Mouse (Mus musculus) limb, embryonic 15.5 days (tissue): ENCODE data around the gene Shank1. TPM values are rescaled to one million over a fixed set of nuclear protein-coding genes. Genes with fewer than 3 reads are reported as not detected.
"Not testable (repeated sequence)": the region's sequence is repeated elsewhere in the genome, so short reads cannot be mapped to it uniquely, and the experiment has no call there.

ENCODE experiments used
- ATAC-seq: fragments of 200-750 bp; cut with Nextera tagmentation; 2 replicates; pipeline ENCODE4 v1.8.0; 2017; ENCODE audit warnings: low read depth, moderate TSS enrichment; ENCODE audit not compliant: insufficient number of reproducible peaks, low FRiP score, low TSS enrichment
- H3K27ac ChIP-seq: fragments of 300-500 bp; sonication (generic); 2 replicates; pipeline ENCODE4 v1.5.1; 2015; ENCODE audit warnings: moderate library complexity, mild to moderate bottlenecking, inconsistent platforms
- H3K27me3 ChIP-seq: fragments of 300-500 bp; sonication (generic); 2 replicates; pipeline ENCODE4 v1.6.1; 2015; ENCODE audit warnings: inconsistent platforms
- H3K36me3 ChIP-seq: fragments of 300-500 bp; sonication (generic); 2 replicates; pipeline ENCODE4 v1.6.1; 2015; ENCODE audit warnings: inconsistent platforms
- H3K4me1 ChIP-seq: fragments of 300-500 bp; sonication (generic); 2 replicates; pipeline ENCODE4 v1.6.1; 2015; ENCODE audit warnings: inconsistent platforms
- H3K4me2 ChIP-seq: fragments of 300-500 bp; sonication (generic); 2 replicates; pipeline ENCODE4 v1.6.1; 2015; ENCODE audit warnings: mild to moderate bottlenecking, inconsistent platforms
- H3K4me3 ChIP-seq: fragments of 300-500 bp; sonication (generic); 2 replicates; pipeline ENCODE4 v1.5.1; 2015; ENCODE audit warnings: mild to moderate bottlenecking, inconsistent platforms
- H3K9ac ChIP-seq: fragments of 300-500 bp; sonication (generic); 2 replicates; pipeline ENCODE4 v1.6.1; 2015; ENCODE audit warnings: inconsistent platforms
- H3K9me3 ChIP-seq: fragments of 300-500 bp; sonication (generic); 2 replicates; pipeline ENCODE4 v1.6.1; 2016; ENCODE audit warnings: inconsistent platforms
- WGBS: fragments of 180-500 bp; shearing (Covaris S2); methylation state at CpG from one replicate; pipeline ENCODE4 v1.1.7; 2015; 5-methylcytosine and 5-hydroxymethylcytosine counted together
- polyA plus RNA-seq: library from polyadenylated mRNA; unstranded; fragments of >200 nt; fragmentation: Nextera tagmentation; extraction: Ambion mirVana; gene quantifications from 2 replicates; pipeline ENCODE4 v1.2.1, GENCODE M21; 2015

Shank1 gene
- polyA plus RNA-seq, 1 experiment from 2014 or later: 3.2 TPM

DNA sequence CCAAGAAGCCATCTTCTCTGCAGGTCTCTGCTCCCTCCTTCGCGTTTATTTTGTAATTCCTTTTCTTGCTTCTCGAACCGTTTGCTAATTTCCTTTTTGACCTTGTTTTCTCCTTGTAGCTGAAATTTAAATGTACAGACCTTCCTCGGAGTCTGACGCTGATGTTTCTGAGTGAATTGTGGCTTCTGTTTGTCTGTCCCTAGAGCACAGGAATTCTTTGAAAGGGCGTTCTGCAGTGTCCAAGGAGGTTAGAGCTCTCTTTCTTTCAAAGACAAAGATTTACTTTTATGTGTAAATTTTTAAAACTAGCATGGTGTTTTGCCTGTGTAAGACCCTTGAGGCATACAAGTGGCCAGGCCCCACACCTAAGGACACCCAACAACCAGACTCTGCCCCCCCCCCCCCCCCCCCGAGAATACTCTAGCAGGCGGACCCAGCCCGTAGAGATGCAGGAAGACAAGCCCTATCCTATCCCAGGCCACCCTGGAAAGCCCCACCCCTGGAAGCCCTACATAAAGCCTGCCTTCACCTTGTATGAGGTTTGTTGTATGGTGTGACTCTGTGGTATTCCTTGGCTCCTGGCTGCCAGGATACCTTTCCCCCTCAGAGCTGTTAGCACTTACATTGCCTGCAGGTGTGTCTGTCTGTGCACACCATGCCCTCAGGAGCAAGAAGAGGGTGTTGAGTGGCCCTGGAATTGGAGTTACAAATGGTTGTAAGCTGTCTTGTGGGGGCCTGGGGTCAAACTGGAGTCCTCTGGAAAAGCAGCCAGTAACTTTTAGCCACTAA, 33.4 kb upstream of the Shank1 start:
- H3K27me3 ChIP-seq: peaks cover 32% of the 10 kb centered on the region
- no peaks in the 10 kb centered on the region for H3K4me1 ChIP-seq
- no peaks in the 10 kb centered on the region for H3K36me3 ChIP-seq
- H3K9me3 ChIP-seq: no peaks in the 10 kb centered on the region
- H3K27ac ChIP-seq: no peak overlapping the region
- whole genome bisulfite sequencing: 71% methylated on average over 10 of the region's 10 CpGs
- no peak overlapping the region for H3K9ac ChIP-seq
- ATAC-seq: no peak
- no peak overlapping the region for H3K4me2 ChIP-seq
- H3K4me3 ChIP-seq: no peak overlapping the region

DNA sequence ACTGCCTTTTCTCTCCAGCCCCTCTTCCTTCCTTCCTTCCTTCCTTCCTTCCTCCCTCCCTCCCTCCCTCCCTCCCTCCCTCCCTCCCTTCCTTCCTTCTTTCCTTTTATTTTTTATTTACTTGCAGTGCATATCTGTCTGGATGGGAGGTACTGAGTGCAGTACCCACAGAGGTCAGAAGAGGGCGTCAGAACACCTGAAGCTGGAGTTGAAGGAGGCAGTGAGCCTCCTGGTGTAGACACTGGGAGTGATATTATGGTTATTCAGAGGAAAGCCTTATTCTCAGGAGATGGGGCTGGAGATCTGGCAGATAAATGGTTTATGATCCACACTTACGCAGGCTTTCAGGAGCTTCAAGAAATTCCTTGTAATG, 32.8 kb upstream of the Shank1 start:
- Histone ChIP-seq H3K27ac (no peak overlapping the region), H3K4me2 (no peak overlapping the region), H3K4me3 (no peak overlapping the region), H3K4me1 (no peaks in the 10 kb centered on the region), H3K36me3 (no peaks in the 10 kb centered on the region), H3K9ac (no peak overlapping the region), H3K27me3 (peaks cover 32% of the 10 kb centered on the region), H3K9me3 (no peaks in the 10 kb centered on the region)
- WGBS: 45% methylated on average over 2 of the region's 2 CpGs
- ATAC-seq: no peak

DNA sequence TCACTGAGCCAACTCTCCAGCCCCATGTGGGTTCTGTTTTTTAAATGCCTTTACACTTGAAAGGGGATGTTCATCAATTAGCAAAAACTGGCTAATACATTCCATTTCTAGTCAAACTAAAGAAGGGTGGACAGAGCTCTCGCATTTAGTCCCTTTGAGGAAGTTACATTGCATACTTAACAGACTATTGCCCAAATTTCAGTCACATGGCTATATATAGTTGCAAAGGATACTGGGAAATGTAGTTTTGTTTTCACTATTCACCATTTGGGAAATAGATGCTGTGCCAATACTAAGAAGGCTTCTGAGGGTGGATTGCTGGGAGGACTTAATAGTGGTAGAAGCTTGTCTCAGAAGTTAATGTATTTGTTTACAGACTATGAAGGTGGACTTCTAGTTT, 29.1 kb upstream of the Shank1 start:
- H3K4me3 ChIP-seq: no peak overlapping the region
- H3K4me1 ChIP-seq: no peaks in the 10 kb centered on the region
- ATAC-seq: no peak
- H3K9me3 ChIP-seq: no peaks in the 10 kb centered on the region
- H3K27me3 ChIP-seq: 0 out of 2 replicates have a peak, but pooled peaks cover 5% of the 10 kb centered on the region
- H3K27ac ChIP-seq: no peak overlapping the region
- H3K9ac ChIP-seq: no peak overlapping the region
- no peaks in the 10 kb centered on the region for H3K36me3 ChIP-seq
- no peak overlapping the region for H3K4me2 ChIP-seq
- 64% methylated on average over 1 of the region's 1 CpGs for WGBS

DNA sequence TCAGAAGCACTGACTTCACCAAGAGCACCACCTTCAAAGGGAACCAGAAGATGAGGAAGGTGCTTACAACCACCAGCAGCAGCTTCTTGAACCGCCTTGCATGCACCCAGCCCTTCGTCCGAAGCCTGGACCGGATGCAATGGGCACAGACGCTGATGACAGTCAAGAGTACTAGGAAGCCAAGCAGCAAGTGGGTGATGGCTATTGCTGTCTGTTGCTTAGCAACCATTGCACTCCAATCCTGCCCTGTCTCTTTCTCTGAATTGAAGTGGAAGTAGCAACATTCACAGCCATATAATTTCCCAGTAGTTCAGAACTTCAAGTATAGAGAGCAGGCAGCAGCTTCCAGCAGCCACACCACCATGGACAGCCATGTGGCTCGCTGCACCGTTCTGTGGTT, 28.5 kb upstream of the Shank1 start:
- Histone ChIP-seq H3K27me3 (0 out of 2 replicates have a peak, but pooled peaks cover 5% of the 10 kb centered on the region), H3K4me2 (no peak overlapping the region), H3K27ac (no peak overlapping the region), H3K9ac (no peak overlapping the region), H3K36me3 (no peaks in the 10 kb centered on the region), H3K4me3 (no peak overlapping the region), H3K9me3 (no peaks in the 10 kb centered on the region), H3K4me1 (no peaks in the 10 kb centered on the region)
- no peak for ATAC-seq
- 80% methylated on average over 7 of the region's 7 CpGs for WGBS

DNA sequence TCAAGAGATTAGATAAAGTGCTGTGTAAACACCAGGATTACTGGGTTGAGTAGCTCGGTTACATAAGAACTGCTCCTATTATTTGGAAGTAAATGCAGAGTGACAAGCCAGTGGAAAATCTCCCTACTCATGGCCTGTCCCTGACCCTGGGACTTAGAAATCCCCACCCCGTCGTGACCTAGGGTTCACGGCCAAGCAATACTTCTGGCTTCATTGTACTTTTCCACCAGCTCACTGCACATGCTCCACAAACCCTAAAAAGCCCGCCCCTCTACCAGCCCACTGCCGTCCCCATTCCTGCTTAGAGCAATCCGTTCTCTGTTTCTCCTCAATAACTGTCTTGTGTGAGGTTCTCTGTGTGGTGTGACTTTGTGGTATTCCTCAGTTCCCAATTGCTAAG, 22.3 kb upstream of the Shank1 start:
- H3K27ac ChIP-seq: no peak overlapping the region
- H3K9ac ChIP-seq: no peak overlapping the region
- no peaks in the 10 kb centered on the region for H3K9me3 ChIP-seq
- no peaks in the 10 kb centered on the region for H3K4me1 ChIP-seq
- no peaks in the 10 kb centered on the region for H3K36me3 ChIP-seq
- H3K4me3 ChIP-seq: no peak overlapping the region
- no peaks in the 10 kb centered on the region for H3K27me3 ChIP-seq
- ATAC-seq: no peak
- H3K4me2 ChIP-seq: no peak overlapping the region
- WGBS: 77% methylated on average over 7 of the region's 7 CpGs

DNA sequence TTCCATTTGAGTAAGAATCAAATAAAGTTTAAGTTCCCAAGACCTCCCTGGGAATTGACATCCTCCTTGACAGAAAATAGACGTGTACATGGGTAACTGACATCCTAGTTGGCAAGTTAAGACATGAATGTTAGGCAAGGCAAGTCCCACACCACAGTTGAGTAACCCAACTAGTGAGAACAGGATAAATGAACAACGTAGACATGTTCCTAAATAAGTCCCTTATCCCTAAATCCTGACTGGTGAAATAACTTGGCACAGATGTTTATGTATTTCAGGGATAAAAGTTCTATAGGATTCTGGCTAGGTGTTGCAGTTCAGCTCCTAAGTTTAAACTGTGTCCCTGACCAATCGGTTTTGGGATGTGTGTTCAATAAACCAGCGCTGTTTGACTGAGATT, 19.1 kb upstream of the Shank1 start:
- Histone ChIP-seq H3K4me3 (no peak overlapping the region), H3K27ac (no peak overlapping the region), H3K4me1 (no peaks in the 10 kb centered on the region), H3K36me3 (no peaks in the 10 kb centered on the region), H3K4me2 (no peak overlapping the region), H3K9me3 (no peaks in the 10 kb centered on the region), H3K9ac (no peak overlapping the region), H3K27me3 (no peaks in the 10 kb centered on the region)
- ATAC-seq: no peak
- WGBS: 67% methylated on average over 4 of the region's 4 CpGs

DNA sequence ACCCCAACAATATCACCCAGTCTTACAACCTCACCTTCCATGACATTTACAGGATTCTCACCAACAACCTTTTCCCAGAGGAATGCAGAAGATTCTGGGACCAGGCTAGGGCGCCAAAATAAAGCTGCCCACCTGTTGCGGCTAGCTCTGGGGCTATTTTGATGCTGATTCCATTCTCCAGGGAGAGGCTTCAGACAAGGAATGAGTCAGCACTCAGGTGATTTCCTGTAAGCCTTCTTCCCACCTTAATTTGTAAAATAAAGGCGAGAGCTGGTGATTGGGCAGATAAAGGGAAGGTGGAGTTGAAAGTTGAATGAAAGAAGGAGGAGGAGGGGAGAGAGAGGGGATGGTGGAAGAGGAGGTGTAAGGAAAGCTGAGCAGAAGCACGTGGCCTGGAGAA, 18.6 kb upstream of the Shank1 start:
- Histone ChIP-seq H3K9ac (no peak overlapping the region), H3K36me3 (no peaks in the 10 kb centered on the region), H3K27ac (no peak overlapping the region), H3K9me3 (no peaks in the 10 kb centered on the region), H3K4me2 (no peak overlapping the region), H3K4me1 (no peaks in the 10 kb centered on the region), H3K4me3 (no peak overlapping the region), H3K27me3 (no peaks in the 10 kb centered on the region)
- no peak for ATAC-seq
- 55% methylated on average over 4 of the region's 4 CpGs for WGBS

DNA sequence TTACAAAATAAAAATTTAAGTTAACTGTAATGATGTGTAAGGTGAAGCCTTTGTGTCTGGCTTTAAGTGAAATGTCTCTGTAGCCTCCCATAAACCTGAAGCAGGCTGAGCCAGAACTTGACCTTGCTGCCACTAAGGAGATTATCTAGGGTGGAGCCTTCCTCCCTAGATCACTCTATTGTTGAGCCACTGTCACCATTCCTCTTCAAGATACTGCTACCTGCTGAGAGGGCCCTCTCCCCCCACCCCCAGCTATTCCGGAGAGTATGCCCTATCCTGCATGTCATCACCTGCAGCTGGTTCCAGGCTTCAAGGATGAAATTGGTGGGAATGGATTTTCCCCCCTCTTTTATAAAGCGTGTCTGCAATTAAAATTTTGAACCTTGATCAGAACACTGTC, 12.6 kb upstream of the Shank1 start:
- H3K9ac ChIP-seq, H3K9me3 ChIP-seq, ATAC-seq, H3K27me3 ChIP-seq, H3K36me3 ChIP-seq, H3K4me2 ChIP-seq, H3K4me1 ChIP-seq, H3K4me3 ChIP-seq, H3K27ac ChIP-seq: not testable (repeated sequence)
- 81% methylated on average over 2 of the region's 2 CpGs for WGBS

DNA sequence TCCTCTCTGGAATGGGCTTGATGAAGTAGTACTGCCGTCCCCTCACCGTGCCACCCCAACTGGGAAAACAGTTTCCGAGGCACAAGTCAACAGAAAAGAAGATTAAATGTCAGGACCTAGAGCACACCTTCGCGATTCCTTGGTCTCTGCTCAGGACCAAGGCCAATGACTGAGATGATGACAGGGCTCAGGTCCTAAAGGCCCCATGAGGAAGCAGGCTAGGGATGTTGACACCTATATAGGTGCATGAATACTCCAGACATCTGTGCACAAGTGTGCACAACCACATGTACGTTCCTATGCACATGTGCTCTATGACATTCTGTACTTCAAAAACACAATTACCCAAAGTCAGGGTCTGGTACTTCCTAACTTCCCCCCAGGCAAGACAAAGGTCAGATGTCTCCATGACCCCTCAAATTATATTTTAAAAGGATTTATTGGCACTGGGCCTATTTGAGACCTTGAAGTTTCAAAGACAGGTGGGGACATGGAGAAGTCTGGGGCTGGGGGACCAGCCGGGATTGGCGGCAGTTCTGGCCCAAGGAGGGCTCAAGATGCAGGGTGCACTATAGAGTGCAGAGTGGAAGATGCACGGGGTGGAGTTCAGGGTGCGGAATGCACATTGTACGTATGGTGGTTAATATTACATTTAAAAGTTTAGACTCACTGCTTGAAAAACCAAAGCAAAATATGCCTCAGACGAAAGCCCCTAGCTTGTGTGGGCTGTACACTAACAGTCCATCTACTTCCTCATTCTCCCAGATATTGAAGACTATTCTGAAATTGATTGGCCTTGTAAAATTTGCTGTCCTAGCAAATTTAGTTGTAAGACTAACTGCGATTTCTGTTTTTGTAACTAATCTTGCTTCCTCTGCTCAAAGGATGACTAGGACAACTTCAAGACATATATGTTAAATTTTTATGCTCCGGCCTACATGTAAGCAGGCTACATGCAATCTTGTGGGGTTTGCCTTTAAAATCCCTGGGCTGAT, 6.4 kb upstream of the Shank1 start:
- no peaks in the 10 kb centered on the region for H3K36me3 ChIP-seq
- peak overlapping the region; percentile 60 for H3K4me3 ChIP-seq
- no peaks in the 10 kb centered on the region for H3K27me3 ChIP-seq
- peak overlapping the region; percentile 71 for H3K4me2 ChIP-seq
- WGBS: 84% methylated on average over 14 of the region's 14 CpGs
- peak overlapping the region; percentile 91 for H3K27ac ChIP-seq
- ATAC-seq: no peak
- peak overlapping the region; percentile 65 for H3K9ac ChIP-seq
- no peaks in the 10 kb centered on the region for H3K9me3 ChIP-seq
- peaks cover 43% of the 10 kb centered on the region for H3K4me1 ChIP-seq

DNA sequence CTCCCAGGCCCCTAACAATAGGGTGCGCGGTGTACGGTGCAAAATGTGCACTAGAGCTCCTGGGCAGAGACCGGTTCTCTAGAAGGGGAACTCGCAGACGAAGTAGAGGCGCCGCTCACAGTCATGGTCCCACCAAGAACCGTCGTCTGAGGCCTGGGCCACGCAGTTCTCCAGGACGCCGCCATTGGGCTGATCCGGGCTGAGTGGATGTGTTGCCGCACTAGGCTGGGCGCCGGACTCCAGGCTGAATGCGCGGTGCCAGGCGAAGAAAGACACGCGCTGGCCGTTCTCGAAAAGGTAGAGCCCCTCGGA, 5.6 kb upstream of the Shank1 start:
- H3K27ac ChIP-seq: peak overlapping the region; percentile 91
- WGBS: under 1% methylated on average over 25 of the region's 25 CpGs
- ATAC-seq: no peak

DNA sequence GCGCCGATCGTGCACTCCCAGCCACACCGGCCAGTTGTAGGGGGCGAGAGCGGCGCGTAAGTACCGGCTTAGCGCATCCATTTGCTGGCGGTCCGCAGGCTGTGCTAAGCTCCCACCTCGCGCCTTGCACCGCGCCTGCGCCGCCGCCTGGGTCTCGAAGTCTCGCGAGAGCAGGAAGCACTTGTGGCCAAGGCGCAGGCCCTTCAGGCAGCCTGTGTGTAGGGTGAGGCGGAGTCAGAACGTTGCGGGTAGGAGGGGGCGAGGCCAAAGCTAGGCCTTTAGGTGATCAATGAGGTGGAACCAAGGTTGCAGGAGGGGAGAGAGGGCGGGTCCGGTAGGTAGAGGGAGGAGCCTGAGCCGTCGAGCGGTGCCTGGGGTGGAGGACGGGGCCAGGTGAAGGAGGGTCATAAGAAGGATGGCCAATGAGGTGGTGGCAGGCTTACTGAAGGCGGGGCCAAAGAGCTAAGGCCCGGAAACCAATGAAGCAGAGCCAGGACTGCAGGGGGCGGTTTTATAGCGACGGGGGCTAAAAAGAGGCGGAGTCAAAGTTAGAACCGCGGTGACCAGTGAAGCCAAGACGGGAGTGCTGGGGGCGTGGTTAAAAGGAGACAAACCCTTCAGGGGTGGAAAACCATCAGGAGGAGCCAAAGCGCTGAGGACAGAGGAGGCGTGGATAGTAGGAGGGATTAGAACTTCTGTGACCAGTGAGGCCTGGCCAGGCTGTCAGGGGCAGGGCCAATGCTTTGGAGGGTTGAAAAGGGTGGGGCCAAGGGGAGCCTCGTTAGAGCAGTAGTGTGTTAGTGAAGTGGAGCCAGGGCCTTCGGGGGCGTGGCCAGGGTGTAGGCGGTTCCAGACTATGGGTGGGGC, 5.0 kb upstream of the Shank1 start:
- Histone ChIP-seq H3K9ac (peak overlapping the region; percentile 65), H3K4me2 (peak overlapping the region; percentile 71), H3K27me3 (no peaks in the 10 kb centered on the region), H3K4me3 (peak overlapping the region; percentile 60), H3K36me3 (no peaks in the 10 kb centered on the region), H3K27ac (peak overlapping the region; percentile 91), H3K4me1 (peaks cover 51% of the 10 kb centered on the region), H3K9me3 (no peaks in the 10 kb centered on the region)
- ATAC-seq: peak; percentile 95
- WGBS: under 1% methylated on average over 49 of the region's 49 CpGs

More for the DNA sequence above, 5.6 kb upstream of the Shank1 start:
- peak overlapping the region; percentile 71 for H3K4me2 ChIP-seq
- H3K4me3 ChIP-seq: peak overlapping the region; percentile 60
- peak overlapping the region; percentile 65 for H3K9ac ChIP-seq
- no peaks in the 10 kb centered on the region for H3K27me3 ChIP-seq
- H3K9me3 ChIP-seq: no peaks in the 10 kb centered on the region
- H3K36me3 ChIP-seq: no peaks in the 10 kb centered on the region
- peaks cover 46% of the 10 kb centered on the region for H3K4me1 ChIP-seq
